Mouse (Mus musculus): ENCODE measurements around the gene Hnrnpl. TPM values are rescaled to one million over a fixed set of nuclear protein-coding genes. Genes with fewer than 3 reads are reported as not detected.

Hnrnpl gene
- total and polyA plus RNA-seq, 3 experiments, result 296 to 645 (median 371) TPM

DNA sequence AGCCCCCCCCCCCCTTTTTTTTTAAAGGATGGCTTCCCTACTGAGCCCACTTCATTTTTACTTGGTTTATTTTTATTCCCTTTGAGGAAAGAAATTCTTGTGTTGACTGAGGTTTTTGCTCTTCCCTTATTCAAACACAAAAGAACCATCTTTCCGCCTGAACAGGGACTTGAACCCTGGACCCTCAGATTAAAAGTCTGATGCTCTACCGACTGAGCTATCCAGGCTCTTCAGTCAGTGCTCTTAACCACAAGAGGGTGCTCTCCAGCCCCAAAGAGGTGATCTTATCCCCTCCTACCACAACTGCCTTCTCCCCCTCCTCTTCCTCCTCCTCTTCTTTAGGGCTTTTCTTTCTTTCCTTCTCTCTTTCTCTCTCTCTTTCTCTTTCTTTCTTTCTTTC lies 14.5 kb upstream of the Hnrnpl start:
- TF ChIP-seq TBP (conservative IDR thresholded peaks at IDR 0.05; ENCODE audit: low read depth, low read length), result peak; percentile 98
- TF ChIP-seq SIN3A (IDR thresholded peaks at IDR 0.05; ENCODE audit: low read length), result no peak
- peak; percentile 31 for TF ChIP-seq RAD21 (IDR thresholded peaks at IDR 0.05; ENCODE audit: low read depth, low read length)
- no peak for TF ChIP-seq CHD2 (IDR thresholded peaks at IDR 0.05; ENCODE audit: low read length)
- peak; percentile 55 for TF ChIP-seq ELF1 (IDR thresholded peaks at IDR 0.05; ENCODE audit: low read depth, low read length)
- TF ChIP-seq CTCF (conservative IDR thresholded peaks at IDR 0.05 in 1 of 2, IDR thresholded peaks at IDR 0.05 in 1 of 2; ENCODE audit: low read depth in 2 of 2, low read length in 2 of 2), result peak in 1 of 2 experiments; percentile 66; a peak in 2 of 4 replicates
- TF ChIP-seq PAX5 (IDR thresholded peaks at IDR 0.05; ENCODE audit: low read length), result no peak
- TF ChIP-seq MAZ (IDR thresholded peaks at IDR 0.05; ENCODE audit: low read depth, low read length), result no peak
- TF ChIP-seq BHLHE40 (IDR thresholded peaks at IDR 0.05; ENCODE audit: low read depth, low read length), result no peak
- TF ChIP-seq SMC3 (IDR thresholded peaks at IDR 0.05; ENCODE audit: low read depth, low read length), result peak; percentile 38
- H3K36me3 ChIP-seq (replicated peaks in 1 of 2; ENCODE audit: control insufficient read depth in 1 of 2, insufficient read depth in 1 of 2, low read length in 1 of 2), result peaks cover 14 to 15% of the 10 kb centered on the region in 2 experiments
- H3K9ac ChIP-seq (ENCODE audit: insufficient read depth, low read depth), result no peak overlapping the region
- no peak overlapping the region for H3K27ac ChIP-seq (ENCODE audit: insufficient read depth, low read depth)
- H3K4me2 ChIP-seq (ENCODE audit: insufficient read depth, low read depth, poor library complexity, severe bottlenecking), result no peak overlapping the region
- in situ Hi-C loops (cut with MboI; ENCODE audit: low pct_ligation_motif_present, low pct_unique_long_range_greater_than_20kb, low sequenced_read_pairs), result loop anchor here (25.0 kb wide), 1 partner anchor 243 kb away; no protein-coding TSS in a partner anchor
- H3K9me3 ChIP-seq (replicated peaks; ENCODE audit: low read length), result no peaks in the 10 kb centered on the region
- DNase-seq (ENCODE audit: extremely low read depth), result no peak
- no peak overlapping the region for H3K4me3 ChIP-seq (replicated peaks in 1 of 3; ENCODE audit: low read depth in 2 of 3, low read length in 2 of 3, poor library complexity in 1 of 3)
- H3K79me2 ChIP-seq (replicated peaks; ENCODE audit: control insufficient read depth, extremely low read depth, insufficient read depth, poor library complexity, severe bottlenecking), result peaks cover 12% of the 10 kb centered on the region
- dilution Hi-C loops (cut with MboI; ENCODE audit: extremely low pct_ligation_motif_present, extremely low pct_unique_long_range_greater_than_20kb, low sequenced_read_pairs), result no loop called here
- no peaks in the 10 kb centered on the region for H3K27me3 ChIP-seq (replicated peaks)
- H3K4me1 ChIP-seq (ENCODE audit: control insufficient read depth in 1 of 2, insufficient read depth in 2 of 2), result peaks cover 35 to 63% of the 10 kb centered on the region in 2 experiments

DNA sequence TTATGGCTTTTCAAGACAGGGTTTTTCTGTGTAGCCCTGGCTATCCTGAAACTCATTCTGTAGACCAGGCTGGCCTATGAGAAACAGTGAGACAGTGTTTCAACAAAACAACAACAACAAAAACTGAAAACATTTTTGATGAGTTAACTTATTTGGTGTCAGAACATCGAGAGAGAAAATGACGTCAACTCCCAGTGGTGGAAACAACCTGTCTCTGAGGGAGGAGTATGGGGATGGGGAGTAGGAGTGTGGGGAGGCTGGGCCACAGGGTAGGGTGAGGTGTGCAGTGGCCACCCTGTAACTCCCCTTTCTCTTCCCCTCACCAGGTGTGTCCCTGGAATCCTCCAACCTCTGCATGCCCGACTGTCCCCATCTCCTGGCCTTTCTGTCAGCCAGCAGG lies 13.8 kb upstream of the Hnrnpl start:
- no peak overlapping the region for H3K9ac ChIP-seq (ENCODE audit: insufficient read depth, low read depth)
- peak overlapping the region; percentile 22; the same call in 1 of the 2 replicates for H3K4me2 ChIP-seq (ENCODE audit: insufficient read depth, low read depth, poor library complexity, severe bottlenecking)
- H3K79me2 ChIP-seq (replicated peaks; ENCODE audit: control insufficient read depth, extremely low read depth, insufficient read depth, poor library complexity, severe bottlenecking), result peaks cover 12% of the 10 kb centered on the region
- TF ChIP-seq MYC (IDR thresholded peaks at IDR 0.05; ENCODE audit: low read depth, low read length) (no peak), IRF4 (IDR thresholded peaks at IDR 0.05; ENCODE audit: low read depth, low read length) (0 out of 2 replicates have a peak, but pooled peaks have one; percentile 14), RCOR1 (conservative IDR thresholded peaks at IDR 0.05; ENCODE audit: low read depth, low read length) (no peak), POLR2AphosphoS2 (IDR thresholded peaks at IDR 0.05; ENCODE audit: low read depth, low read length) (no peak), KAT2A (IDR thresholded peaks at IDR 0.05; ENCODE audit: insufficient replicate concordance, low read length) (no peak), POLR2A (IDR thresholded peaks at IDR 0.05; ENCODE audit: low read depth, low read length) (peak; percentile 25; the same call in 1 of the 2 replicates), JUN (IDR thresholded peaks at IDR 0.05; ENCODE audit: insufficient read depth, low read depth, low read length) (0 out of 2 replicates have a peak, but pooled peaks have one; percentile 19), ZNF384 (IDR thresholded peaks at IDR 0.05; ENCODE audit: low read depth, low read length) (no peak), ZKSCAN1 (IDR thresholded peaks at IDR 0.05; ENCODE audit: borderline replicate concordance, low read depth, low read length) (no peak)
- H3K27ac ChIP-seq (ENCODE audit: insufficient read depth, low read depth), result peak overlapping the region; percentile 63
- H3K4me3 ChIP-seq (replicated peaks in 1 of 3; ENCODE audit: low read depth in 2 of 3, low read length in 2 of 3, poor library complexity in 1 of 3), result peak overlapping the region in 1 of 3 experiments; percentile 13
- H3K27me3 ChIP-seq (replicated peaks), result no peaks in the 10 kb centered on the region
- peaks cover 31 to 56% of the 10 kb centered on the region in 2 experiments for H3K4me1 ChIP-seq (ENCODE audit: control insufficient read depth in 1 of 2, insufficient read depth in 2 of 2)
- peaks cover 20 to 22% of the 10 kb centered on the region in 2 experiments for H3K36me3 ChIP-seq (replicated peaks in 1 of 2; ENCODE audit: control insufficient read depth in 1 of 2, insufficient read depth in 1 of 2, low read length in 1 of 2)
- in situ Hi-C loops (cut with MboI; ENCODE audit: low pct_ligation_motif_present, low pct_unique_long_range_greater_than_20kb, low sequenced_read_pairs) (loop anchor here (25.0 kb wide), 1 partner anchor 243 kb away; no protein-coding TSS in a partner anchor), dilution Hi-C loops (cut with MboI; ENCODE audit: extremely low pct_ligation_motif_present, extremely low pct_unique_long_range_greater_than_20kb, low sequenced_read_pairs) (no loop called here)
- DNase-seq (ENCODE audit: extremely low read depth), result no peak
- H3K9me3 ChIP-seq (replicated peaks; ENCODE audit: low read length), result no peaks in the 10 kb centered on the region

Measured in CH12.LX (cell line).